Mouse (Mus musculus): ENCODE measurements around the gene Parvb. TPM values are rescaled to one million over a fixed set of nuclear protein-coding genes. Genes with fewer than 3 reads are reported as not detected.

Parvb gene
- polyA plus RNA-seq, 1 experiment = 3.0 TPM

DNA sequence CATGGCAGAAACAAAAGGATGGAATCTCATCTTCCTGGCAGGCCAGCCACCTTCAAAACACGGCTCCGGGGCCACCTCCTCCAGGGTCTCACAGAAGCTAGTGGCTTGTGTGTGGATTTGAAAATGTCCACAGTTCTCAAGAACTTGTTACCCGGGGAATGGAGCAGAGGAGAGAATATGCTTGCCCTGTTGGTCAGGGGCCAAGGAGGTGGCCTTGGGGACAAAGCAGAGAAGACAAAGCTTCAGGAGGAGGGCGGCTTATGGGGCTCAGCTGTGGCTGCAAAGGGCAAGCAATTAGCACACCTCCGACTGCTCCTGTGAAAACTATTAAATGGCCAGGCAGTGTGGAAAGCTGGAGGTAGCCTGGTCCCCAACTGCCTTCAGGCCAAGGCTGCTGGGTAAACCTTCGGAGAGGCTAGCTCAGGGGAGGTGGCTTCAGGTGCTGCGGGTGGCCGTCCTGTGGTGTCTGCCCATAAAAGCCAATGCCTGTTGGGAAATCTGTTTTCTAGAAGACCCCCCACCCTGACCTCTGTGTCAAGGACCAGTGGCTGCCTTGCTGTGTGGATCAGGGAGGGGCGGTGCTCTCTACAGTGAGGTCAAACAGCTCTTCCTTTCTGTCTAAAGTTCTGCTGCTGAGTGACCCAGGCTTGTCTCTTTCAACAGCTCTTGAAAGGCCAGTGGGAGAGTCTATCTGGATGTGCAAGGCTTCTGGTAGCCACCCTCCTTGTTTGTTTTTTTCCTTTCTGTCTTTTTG, 26.9 kb downstream of the Parvb start:
- H3K4me1 ChIP-seq (ENCODE audit: control insufficient read depth, insufficient read depth, insufficient read length, low read length) = no peaks in the 10 kb centered on the region; the same call in 1 of the 2 replicates
- no peak overlapping the region for H3K4me3 ChIP-seq (ENCODE audit: insufficient read depth, low read depth, low read length)
- no peak overlapping the region for H3K27ac ChIP-seq (replicated peaks; ENCODE audit: low read depth, low read length)

DNA sequence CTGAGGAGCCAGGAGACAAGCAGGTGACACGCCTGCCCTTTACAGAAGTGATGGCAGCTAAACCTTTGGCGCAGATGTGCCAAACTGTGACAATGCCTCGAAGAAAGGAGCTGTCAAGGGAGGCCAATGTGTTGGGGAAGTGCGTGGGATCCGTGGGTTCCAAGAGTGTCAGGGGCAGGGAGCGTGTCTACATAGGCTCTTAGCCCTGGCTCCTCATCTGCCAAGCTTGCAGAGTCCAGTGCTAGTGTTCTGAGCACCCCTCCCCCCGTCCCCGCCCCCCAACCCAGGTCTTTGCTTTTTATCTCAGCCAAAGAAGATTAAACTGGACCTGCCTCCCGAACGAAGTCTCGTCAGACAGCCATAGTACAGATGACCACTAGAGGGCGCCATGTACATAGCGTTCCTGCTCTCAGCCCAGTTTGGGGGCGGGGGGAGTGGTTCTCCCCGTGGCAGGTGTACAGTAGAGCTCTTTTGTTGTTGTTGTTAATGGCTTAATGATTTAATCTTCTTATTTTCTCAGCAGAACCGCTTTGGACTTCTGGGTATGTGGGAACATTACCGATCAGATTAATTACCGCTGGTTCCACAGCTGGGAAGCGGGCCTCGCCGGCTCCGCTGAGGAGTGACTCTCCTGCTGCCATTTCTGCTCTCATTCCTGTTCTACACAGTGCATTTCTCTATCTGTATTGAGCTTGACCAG, 28.4 kb downstream of the Parvb start:
- no peaks in the 10 kb centered on the region; the same call in 1 of the 2 replicates for H3K4me1 ChIP-seq (ENCODE audit: control insufficient read depth, insufficient read depth, insufficient read length, low read length)
- H3K27ac ChIP-seq (replicated peaks; ENCODE audit: low read depth, low read length) = no peak overlapping the region
- no peak overlapping the region for H3K4me3 ChIP-seq (ENCODE audit: insufficient read depth, low read depth, low read length)

DNA sequence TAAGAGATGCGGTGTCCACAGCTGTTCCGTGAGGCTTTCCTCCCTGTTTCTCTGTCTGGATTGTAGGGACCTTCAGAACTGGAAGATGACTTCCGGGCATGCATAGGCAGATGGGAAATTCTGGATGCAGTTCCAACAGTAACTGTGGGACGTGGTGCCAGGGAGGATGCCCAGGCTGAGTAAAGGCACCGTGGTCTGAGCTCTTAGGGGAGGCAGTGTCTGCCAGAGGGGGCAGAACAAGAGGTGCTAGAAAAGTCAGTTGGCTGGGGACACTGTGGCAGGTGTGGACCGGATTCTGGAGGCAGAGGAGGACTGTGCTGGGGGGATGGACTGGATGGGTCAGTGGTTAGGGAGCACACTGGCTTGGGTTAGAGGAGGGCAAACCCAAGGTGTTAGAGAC, 30.8 kb downstream of the Parvb start:
- Histone ChIP-seq H3K27ac (replicated peaks; ENCODE audit: low read depth, low read length) (no peak overlapping the region), H3K4me1 (ENCODE audit: control insufficient read depth, insufficient read depth, insufficient read length, low read length) (no peaks in the 10 kb centered on the region; the same call in 1 of the 2 replicates), H3K4me3 (ENCODE audit: insufficient read depth, low read depth, low read length) (no peak overlapping the region)

DNA sequence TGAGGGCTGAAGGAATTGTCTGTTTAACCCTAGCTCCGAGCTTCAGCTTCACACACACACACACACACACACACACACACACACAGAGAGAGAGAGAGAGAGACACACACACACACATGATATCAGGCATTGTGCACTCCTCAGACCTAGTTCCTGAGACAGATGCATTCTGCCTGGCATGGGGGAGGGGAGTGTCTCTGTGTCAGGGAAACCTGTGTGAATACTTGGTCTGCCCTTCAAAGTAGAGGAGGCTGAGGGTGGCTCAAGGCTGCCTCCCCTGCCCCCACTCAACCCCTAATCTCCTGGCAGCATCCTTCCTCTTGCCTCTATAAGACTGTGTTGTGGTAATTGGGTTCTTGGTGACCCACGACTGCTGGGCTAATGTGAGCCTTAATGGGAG, 31.7 kb downstream of the Parvb start:
- Histone ChIP-seq H3K4me3 (ENCODE audit: insufficient read depth, low read depth, low read length) (no peak overlapping the region), H3K27ac (replicated peaks; ENCODE audit: low read depth, low read length) (no peak overlapping the region), H3K4me1 (ENCODE audit: control insufficient read depth, insufficient read depth, insufficient read length, low read length) (peaks cover 2% of the 10 kb centered on the region)

DNA sequence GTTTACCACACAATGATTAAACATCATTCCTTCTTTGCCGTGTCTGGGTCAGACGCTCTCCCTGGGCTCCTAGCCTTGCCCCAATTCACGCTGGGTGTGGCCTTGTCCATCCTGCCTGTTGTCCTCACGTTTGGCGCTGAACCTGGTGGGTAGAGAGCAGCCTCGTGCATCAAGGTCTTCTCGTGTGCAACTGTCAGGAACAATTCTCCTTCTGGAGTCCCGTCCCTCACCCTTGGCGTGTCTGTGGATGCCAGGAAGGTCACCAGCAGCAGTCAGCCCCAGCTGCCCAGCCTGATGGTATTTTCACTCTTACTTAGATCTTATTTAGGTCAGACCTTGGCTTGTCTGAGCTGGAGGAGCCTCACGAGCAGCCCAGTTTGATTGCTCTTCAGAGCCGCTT, 33.3 kb downstream of the Parvb start:
- H3K27ac ChIP-seq (replicated peaks; ENCODE audit: low read depth, low read length) = no peak overlapping the region
- peaks cover 14% of the 10 kb centered on the region for H3K4me1 ChIP-seq (ENCODE audit: control insufficient read depth, insufficient read depth, insufficient read length, low read length)
- H3K4me3 ChIP-seq (ENCODE audit: insufficient read depth, low read depth, low read length) = no peak overlapping the region

DNA sequence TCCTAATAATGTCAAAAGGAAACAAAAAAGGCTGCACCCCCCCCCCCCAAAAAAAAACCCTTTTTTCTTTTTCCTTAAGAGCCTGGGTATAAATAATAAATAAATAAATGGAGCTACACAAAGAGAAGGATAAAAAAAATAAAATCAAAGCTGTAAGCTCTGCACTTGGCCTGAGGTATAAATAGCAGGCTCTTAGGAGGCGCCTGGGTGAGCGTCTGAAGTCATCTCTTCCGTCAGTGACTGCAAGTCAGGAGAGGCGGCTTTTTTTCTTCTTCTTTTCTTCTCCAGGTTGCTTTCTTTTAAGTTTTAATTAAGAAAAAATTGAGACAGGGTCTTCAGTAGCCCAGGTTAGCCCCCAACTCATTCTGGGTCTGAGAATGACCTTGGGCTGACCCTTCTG, 34.4 kb downstream of the Parvb start:
- H3K27ac ChIP-seq (replicated peaks; ENCODE audit: low read depth, low read length) = no peak overlapping the region
- no peak overlapping the region for H3K4me3 ChIP-seq (ENCODE audit: insufficient read depth, low read depth, low read length)
- H3K4me1 ChIP-seq (ENCODE audit: control insufficient read depth, insufficient read depth, insufficient read length, low read length) = peaks cover 25% of the 10 kb centered on the region

DNA sequence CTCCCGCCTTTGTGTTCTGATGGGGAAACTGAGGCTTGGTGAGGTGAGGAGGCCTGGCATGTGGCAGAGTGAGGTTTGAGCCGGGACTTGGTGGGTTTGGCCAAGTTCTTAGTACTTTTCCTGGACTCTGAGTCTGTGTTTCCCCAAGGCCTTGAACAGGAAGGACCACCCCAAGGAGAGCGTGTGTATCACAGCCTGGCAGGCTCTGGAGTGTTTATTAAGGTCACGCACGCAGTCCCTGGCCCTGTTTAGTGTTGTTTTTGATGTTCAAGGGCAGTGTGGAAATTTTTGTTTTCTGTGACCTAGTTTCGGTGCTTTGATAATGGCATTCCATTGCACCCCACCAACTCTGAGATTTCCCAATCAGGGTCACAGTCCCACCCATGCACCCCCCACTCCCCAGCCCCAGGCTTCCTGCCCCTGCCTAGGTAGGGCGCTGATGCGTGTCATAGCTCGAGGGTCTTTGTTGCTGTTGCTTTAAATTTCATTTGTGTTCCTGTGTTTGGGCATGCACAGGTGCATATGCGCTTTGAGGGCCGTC, 35.9 kb downstream of the Parvb start:
- H3K4me3 ChIP-seq (ENCODE audit: insufficient read depth, low read depth, low read length) = no peak overlapping the region
- H3K27ac ChIP-seq (replicated peaks; ENCODE audit: low read depth, low read length) = no peak overlapping the region

DNA sequence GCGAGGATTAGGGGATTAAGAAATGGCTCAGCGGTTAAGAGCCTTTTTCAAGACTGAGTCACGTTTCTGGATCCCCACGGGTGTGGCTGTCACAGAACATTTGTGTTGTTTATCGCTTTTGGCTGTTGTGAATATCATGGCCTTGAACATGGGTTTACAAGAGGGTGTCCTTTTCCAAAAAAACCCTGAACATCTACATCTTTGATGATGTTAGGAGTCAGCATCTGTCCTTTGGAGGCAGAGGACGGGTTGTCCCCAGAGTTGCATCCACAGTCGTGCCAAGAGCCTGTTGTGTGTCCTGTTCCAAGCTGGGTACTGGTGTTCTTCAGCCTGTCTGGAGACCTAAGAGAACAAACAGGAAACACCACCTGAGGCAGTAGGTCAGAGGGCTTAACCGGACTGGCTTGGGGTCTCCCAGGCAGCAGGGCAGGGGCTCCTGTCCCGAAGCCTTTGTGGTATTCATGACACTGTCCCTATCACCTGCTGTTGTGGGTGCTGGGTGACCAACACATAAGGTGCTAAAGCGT, 37.3 kb downstream of the Parvb start:
- H3K4me3 ChIP-seq (ENCODE audit: insufficient read depth, low read depth, low read length) = no peak overlapping the region
- H3K4me1 ChIP-seq (ENCODE audit: control insufficient read depth, insufficient read depth, insufficient read length, low read length) = peaks cover 27% of the 10 kb centered on the region
- no peak overlapping the region for H3K27ac ChIP-seq (replicated peaks; ENCODE audit: low read depth, low read length)

More for the DNA sequence above, 35.9 kb downstream of the Parvb start:
- H3K4me1 ChIP-seq (ENCODE audit: control insufficient read depth, insufficient read depth, insufficient read length, low read length) = peaks cover 27% of the 10 kb centered on the region

DNA sequence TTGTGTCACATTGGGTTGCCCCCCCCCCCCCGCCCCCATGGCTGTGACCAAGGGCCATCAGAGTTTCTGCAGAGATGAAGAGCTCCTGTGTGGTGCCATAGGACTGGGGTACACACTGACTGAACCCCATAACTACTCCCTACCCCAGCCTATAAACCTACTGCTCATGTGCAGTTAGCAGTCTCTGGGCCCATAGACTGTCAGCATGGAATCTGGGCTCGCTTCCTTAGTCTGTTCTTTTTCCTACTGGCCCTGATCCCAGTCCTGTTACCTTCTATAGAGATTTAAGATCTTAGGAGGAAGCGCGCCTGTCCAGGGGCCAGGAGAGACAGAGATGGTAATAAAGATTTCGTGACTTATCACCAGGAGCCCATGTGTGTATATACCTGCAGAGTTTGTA, 38.2 kb downstream of the Parvb start:
- Histone ChIP-seq H3K4me1 (ENCODE audit: control insufficient read depth, insufficient read depth, insufficient read length, low read length) (peaks cover 27% of the 10 kb centered on the region), H3K4me3 (ENCODE audit: insufficient read depth, low read depth, low read length) (no peak overlapping the region), H3K27ac (replicated peaks; ENCODE audit: low read depth, low read length) (no peak overlapping the region)

DNA sequence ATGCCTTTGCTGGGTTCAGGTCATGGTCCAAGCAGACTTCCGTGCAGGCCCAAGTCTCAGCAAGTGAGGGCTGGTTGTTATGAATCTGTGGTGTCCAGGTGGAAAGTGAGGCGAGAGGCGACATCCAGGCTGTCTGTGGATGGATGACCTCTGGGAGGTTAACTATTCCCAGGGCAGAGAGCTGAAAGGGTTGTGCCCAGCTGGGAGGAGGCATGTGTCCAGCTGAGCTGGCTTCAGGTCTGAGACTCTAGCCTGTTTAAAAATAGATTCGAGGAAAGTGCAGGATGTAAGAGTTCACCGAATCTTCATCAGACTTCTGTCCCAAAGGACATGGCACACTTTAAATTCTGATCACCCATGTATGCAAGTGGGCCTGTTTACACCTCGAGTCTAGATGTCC, 38.6 kb downstream of the Parvb start:
- no peak overlapping the region for H3K4me3 ChIP-seq (ENCODE audit: insufficient read depth, low read depth, low read length)
- 0 out of 2 replicates have a peak overlapping the region, but pooled peaks have one; percentile 5 for H3K27ac ChIP-seq (replicated peaks; ENCODE audit: low read depth, low read length)

DNA sequence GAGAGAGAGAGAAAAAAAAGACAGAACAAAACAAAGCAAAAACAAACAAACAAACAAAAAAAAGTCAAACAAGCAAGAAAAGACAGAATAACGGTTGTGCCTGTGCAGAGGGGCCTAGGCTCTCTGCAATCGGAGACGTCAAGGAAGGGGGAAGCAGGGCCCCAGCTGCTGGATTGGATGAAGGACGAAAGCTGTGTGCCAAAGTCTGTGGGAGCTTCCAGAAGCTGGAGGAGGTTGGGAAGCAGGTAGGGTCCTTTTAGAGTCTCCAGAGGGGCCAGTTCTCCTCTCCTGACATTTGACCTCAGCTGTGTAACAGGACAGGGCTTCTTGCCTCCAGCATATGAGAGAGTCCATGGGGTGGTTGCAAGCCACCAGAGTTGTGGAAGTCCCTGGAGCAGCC, 44.2 kb downstream of the Parvb start:
- H3K4me1 ChIP-seq (ENCODE audit: control insufficient read depth, insufficient read depth, insufficient read length, low read length) = peaks cover 4% of the 10 kb centered on the region; the same call in 1 of the 2 replicates
- H3K4me3 ChIP-seq (ENCODE audit: insufficient read depth, low read depth, low read length) = no peak overlapping the region
- H3K27ac ChIP-seq (replicated peaks; ENCODE audit: low read depth, low read length) = no peak overlapping the region

More for the DNA sequence above, 38.6 kb downstream of the Parvb start:
- peaks cover 27% of the 10 kb centered on the region for H3K4me1 ChIP-seq (ENCODE audit: control insufficient read depth, insufficient read depth, insufficient read length, low read length)

DNA sequence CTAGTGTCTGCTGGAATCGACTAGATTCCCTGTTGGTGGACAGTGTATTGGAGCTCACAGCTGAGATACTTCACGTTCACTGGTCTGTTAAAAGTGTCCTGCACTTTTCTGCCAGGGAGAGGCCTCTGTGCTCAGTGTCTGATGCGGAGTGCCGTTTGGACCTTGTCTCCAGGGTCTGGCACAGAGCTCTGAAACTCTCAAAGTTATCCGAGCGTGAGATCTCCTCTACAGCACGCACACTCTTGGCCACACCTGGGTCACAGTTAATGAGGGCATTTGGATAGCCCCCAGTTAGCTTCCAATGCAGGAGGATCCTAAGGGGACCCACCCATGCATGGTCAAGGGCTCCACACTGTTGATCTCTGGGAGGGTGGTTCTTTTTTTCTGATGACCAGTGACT, 46.2 kb downstream of the Parvb start:
- no peak overlapping the region for H3K27ac ChIP-seq (replicated peaks; ENCODE audit: low read depth, low read length)
- no peak overlapping the region for H3K4me3 ChIP-seq (ENCODE audit: insufficient read depth, low read depth, low read length)
- H3K4me1 ChIP-seq (ENCODE audit: control insufficient read depth, insufficient read depth, insufficient read length, low read length) = no peaks in the 10 kb centered on the region

DNA sequence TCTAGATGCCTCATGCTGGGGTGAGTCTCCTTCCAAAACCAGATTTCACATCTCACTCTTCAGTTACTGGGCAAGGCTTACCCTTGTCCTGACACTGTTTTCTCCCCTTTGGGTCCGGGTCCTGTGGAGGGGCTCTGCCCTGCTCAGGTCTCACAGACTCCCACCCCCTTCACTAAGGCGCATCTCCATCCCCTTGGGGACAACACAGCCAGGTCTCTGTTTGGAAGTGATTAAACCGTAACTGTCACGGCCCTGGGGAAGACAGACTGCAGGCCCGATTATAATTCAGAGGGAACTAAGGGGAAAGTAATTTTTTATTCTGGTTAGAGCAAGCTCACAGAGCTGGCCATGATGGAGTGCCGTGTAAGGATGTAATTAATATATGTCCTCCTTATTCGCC, 46.8 kb downstream of the Parvb start:
- H3K4me1 ChIP-seq (ENCODE audit: control insufficient read depth, insufficient read depth, insufficient read length, low read length) = no peaks in the 10 kb centered on the region
- no peak overlapping the region for H3K4me3 ChIP-seq (ENCODE audit: insufficient read depth, low read depth, low read length)
- no peak overlapping the region for H3K27ac ChIP-seq (replicated peaks; ENCODE audit: low read depth, low read length)

DNA sequence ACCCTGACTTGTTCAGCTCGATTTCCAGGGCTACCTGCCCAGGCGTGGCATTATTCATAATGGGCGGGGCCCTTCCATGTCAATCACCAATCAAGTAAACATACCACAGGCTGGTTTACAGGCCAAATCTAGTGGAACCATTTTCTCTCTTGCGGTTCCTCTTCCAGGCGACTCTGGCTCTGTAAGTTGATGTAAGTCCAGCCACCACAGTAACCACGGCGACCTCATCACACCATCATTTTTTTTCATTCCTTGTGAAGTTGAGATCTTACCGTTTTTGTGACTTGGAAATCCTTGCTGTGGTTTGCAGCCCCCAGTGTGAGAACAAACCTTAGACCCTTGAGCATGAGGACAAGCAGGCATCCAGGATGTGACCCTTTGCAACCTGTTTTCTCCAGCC, 48.5 kb downstream of the Parvb start:
- Histone ChIP-seq H3K27ac (replicated peaks; ENCODE audit: low read depth, low read length) (no peak overlapping the region; the same call in 1 of the 2 replicates), H3K4me1 (ENCODE audit: control insufficient read depth, insufficient read depth, insufficient read length, low read length) (no peaks in the 10 kb centered on the region), H3K4me3 (ENCODE audit: insufficient read depth, low read depth, low read length) (no peak overlapping the region)

DNA sequence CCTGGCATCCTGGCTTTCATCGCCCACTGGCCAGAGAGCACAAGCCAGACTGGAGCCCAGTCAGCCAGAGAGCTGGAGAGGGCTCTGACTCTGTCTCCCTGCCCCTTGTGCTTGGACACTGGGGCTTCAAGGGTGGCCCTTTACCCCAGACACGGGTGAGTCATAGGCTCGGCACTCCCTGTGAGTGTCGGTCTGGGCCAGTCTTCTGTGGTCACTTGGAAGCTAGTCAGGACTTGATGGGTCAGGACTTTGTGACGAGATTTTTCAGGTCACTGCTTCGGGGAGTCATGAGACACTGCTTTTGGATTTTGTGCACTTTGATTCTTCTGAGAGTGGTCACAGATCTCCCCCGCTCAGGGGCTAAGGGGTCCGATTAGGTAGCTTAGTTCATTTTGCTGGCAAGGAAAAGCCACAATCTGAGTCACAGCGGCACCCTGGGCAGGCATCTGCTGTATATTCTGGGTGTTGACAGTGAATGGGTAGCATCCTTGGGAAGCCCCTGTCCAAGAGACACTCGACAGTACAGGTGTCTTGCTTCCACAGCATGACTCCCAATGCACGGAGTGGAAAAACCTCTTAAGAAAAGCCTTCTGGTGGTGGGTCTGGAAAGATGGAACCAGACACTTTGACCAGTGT, 49.0 kb downstream of the Parvb start:
- Histone ChIP-seq H3K4me3 (ENCODE audit: insufficient read depth, low read depth, low read length) (no peak overlapping the region), H3K4me1 (ENCODE audit: control insufficient read depth, insufficient read depth, insufficient read length, low read length) (no peaks in the 10 kb centered on the region), H3K27ac (replicated peaks; ENCODE audit: low read depth, low read length) (no peak overlapping the region; the same call in 1 of the 2 replicates)

All from brown adipose tissue, adult 24 weeks (tissue).